Mouse (Mus musculus): ENCODE results near the gene Vav1.

Gene Vav1

DNA sequence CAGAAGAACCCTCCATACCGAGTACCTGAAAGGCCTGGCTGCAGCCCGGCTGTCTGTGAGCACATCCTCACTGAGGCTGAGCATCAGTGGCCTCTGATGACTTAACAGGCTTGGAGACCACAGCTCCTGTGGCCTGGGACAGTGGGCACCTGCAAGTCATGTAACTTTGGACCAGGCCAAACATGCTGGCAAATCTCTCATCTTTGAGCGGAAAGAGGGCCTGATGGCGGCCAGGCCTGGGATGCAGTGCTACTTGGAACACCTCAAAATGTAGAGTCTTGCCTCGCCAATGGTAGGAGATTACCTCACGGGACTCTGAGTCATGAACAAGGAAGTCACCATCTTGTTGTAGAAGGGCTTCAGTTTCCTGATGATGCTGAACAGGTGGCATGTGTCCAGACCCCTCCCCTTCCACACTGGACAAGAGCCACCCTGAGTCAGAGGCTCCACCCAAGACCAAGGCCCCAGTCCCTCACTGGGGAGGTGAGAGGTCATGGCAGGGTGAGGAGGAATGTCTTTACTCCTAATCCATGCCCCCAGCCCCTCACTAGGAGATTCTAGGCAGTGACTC, 11.3 kb upstream of the Vav1 start:
- POLR2A ChIA-PET, result no interaction called here

DNA sequence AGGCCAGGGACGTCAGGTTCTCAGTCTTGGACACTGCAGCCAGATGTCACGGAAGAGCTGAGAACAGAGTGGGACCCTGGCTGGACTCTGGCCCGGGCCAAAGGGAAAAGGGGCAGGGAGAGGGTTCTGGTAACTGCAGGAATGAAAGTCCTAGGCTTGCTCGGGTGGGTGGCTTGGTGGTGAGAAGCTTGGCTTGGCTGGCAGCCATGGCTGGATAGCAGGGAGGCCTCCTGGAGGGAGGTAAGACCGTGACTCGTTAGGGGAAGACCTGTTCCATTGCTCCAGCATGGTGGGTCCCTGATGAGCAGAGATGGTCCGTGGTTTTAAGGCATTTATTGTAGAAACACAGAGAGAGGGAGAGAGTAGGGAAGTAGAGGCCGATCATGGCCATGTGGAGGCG, 7.6 kb upstream of the Vav1 start:
- POLR2A ChIA-PET, result interaction anchor here in 1 of 4 experiments (0.9 kb wide), 1 partner anchor 19 kb away, joined by 5 read pairs; no protein-coding TSS in a partner anchor
- CTCF ChIA-PET, result interaction anchor here in 1 of 4 experiments (1.1 kb wide), 1 partner anchor 23 kb away, joined by 3 read pairs; the partner anchor contains the start of gene Gpr108

More for the DNA sequence above, 11.3 kb upstream of the Vav1 start:
- CTCF ChIA-PET, result interaction anchor here in 1 of 4 experiments (0.6 kb wide), 1 partner anchor 48 kb away, joined by 5 read pairs; no protein-coding TSS in a partner anchor

DNA sequence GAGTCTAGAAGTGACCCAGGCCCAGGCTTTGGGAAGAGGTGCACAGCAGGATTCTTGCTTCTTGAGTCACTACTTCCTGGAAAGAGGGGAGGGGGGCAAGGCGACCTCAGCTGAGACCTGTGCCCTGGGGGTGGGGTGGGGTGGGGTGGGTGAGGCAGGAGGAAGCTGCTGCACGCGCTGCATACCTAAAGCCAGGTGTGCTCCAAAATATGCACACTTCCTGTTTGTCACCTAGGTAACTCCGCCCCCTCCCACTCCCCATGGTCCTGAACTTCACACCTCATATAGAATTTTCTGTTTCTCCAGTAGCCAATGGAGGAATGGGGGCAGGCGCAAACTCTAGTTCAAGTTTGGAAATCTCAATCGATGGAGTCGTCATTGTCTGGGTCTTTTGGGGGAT, 5.1 kb upstream of the Vav1 start:
- CTCF ChIA-PET, result interaction anchor here in 2 of 4 experiments (0.6 to 1.3 kb wide), 3 partner anchors 31 to 1302 kb away, joined by 3 read pairs; no protein-coding TSS in a partner anchor
- POLR2A ChIA-PET, result interaction anchor here in 2 of 4 experiments (0.6 to 1.1 kb wide), 3 partner anchors 10 to 39 kb away, joined by 3 read pairs; partner anchors contain the start of gene Gpr108 (in 1 of the 2)

DNA sequence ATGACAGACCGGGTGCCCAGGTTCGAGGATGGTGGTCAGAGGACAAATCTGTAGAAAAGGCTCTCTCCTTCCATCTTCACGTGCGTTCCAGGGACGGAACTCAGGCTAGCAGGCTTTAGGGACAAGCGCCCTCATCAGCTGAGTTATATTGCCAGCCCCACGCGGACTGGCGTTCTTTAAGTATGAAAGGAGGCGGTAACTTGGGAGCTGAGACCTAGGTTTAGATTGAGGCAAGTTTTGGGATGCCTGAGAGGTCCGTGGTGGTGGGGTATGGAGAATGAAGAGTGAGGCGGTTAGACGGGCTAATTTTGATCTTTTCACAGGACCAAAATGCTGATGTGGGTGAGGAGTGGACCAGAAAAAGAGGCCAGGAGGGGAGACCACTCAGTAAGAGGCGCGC, 4.2 kb upstream of the Vav1 start:
- POLR2A ChIA-PET, result interaction anchor here in 3 of 4 experiments (0.7 to 2.7 kb wide), 8 partner anchors 11 to 243 kb away, joined by 3 to 12 read pairs (median 4); partner anchors contain the start of genes Gpr108 (in 2 of the 3), Khsrp (in 1 of the 3) and Trip10 (in 1 of the 3)

DNA sequence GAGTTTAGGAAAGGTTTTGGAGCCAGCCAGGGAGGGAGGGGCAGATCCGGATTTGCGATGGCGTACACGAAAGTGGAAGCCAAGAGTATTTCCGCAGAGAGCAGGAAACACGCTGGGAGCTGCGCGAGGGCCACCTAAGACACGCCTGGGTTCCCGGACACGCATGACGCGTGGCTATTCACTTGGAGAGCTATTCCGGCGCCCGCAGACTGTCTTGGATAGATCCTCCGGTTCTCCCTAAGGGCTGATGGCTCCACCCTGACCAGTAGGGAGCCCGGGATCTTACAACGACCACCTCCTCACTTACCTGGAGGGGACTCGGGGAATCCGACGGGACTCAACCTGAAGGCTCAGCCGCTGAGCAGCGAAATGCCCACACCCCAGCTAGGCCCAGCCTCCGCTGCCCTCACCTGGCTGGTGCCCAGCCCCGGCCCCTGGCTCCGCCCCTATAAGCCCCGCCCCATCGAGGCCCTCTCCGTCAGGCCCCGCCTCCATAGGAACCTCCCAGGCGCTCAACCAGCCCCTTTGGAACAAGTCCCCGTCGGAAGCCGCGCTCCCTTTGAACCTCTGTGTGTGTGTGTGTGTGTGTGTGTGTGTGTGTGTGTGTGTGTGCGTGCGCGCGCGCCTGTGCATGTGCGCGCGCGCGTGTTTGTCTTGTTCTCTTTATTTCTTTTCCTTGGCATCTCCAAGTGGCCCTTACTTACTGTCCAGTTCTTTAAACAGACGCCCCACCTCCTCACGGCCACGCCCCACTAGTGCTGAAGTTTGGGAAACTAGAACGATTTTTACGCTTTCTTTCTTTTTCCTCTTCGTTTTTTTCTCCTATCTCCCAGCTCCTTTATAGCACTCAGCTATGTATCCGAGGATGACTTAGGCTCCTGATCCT, 3.5 kb upstream of the Vav1 start:
- CTCF ChIA-PET, result interaction anchor here (0.6 to 2.6 kb wide), 16 partner anchors 9 to 224 kb away, joined by 3 to 30 read pairs (median 5); partner anchors contain the start of gene Gpr108 (in 1 of the 4)
- POLR2A ChIA-PET, result interaction anchor here (0.5 to 2.7 kb wide), 10 partner anchors 10 to 511 kb away, joined by 3 to 12 read pairs (median 4); partner anchors contain the start of genes Gpr108 (in 2 of the 4), Khsrp (in 2 of the 4), Dus3l (in 1 of the 4) and Trip10 (in 1 of the 4)

More for the DNA sequence above, 4.2 kb upstream of the Vav1 start:
- CTCF ChIA-PET, result interaction anchor here in 1 of 4 experiments (0.7 to 2.6 kb wide), 3 partner anchors 13 to 278 kb away, joined by 3 to 11 read pairs (median 3); partner anchors contain the start of gene Alkbh7

DNA sequence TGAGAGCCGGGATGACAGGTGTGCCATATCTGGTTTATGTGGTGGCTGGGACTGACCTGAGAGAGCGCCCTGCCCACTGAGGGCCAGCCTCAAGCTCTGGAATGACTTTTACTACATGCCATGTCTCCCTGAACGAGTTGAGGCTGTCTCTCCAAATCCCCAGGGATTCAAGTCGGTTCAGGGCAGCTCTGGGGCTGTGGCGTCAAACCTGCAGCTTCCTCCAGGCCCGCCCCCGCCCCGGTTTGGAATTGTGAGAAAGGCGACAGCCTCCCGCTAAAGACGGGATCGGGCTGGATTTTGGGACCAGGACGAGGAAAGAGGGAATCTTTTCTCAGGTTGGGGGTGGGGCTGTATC, 2.9 kb upstream of the Vav1 start:
- CTCF ChIA-PET, result interaction anchor here (0.6 to 2.6 kb wide), 28 partner anchors 10 to 225 kb away, joined by 3 to 30 read pairs (median 5); partner anchors contain the start of genes Gpr108 (in 4 of the 4) and Trip10 (in 1 of the 4)
- POLR2A ChIA-PET, result interaction anchor here (0.5 to 2.7 kb wide), 13 partner anchors 10 to 265 kb away, joined by 3 to 12 read pairs (median 4); partner anchors contain the start of genes Gpr108 (in 3 of the 4), Khsrp (in 2 of the 4), Gm17949 (in 1 of the 4) and Gtf2f1 (in 1 of the 4)

DNA sequence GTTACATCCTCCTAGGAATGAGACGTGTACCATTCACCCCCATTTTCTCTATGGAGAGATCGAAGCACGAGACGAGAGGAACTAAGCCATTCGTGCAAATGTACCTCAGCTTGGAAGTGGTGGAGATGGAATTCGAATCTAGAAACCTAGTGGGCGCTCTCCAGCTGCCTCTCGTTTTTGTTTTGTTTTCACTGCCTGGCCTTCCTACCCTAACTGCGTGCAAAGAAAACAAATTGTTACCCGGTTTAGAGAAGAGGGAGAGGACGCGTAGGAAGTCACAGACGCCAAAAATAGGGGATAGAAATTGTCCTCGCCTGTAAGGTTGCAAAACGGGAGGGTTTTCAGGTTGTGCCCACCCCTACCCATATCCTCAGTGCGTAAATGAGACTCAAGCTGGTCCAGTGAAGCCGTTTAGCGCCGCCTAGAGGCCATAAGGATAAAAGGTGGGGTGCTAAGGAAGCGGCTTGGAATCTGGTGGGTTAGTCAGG, 2.2 kb upstream of the Vav1 start:
- ChIA-PET CTCF (interaction anchor here (0.5 to 2.6 kb wide), 37 partner anchors 10 to 279 kb away, joined by 3 to 30 read pairs (median 4); partner anchors contain the start of genes Gpr108 (in 4 of the 4), Alkbh7 (in 1 of the 4) and Trip10 (in 1 of the 4)), POLR2A (interaction anchor here in 3 of 4 experiments (0.6 to 2.7 kb wide), 9 partner anchors 11 to 265 kb away, joined by 3 to 12 read pairs (median 4); partner anchors contain the start of genes Gpr108 (in 3 of the 3), Gm17949 (in 1 of the 3), Gtf2f1 (in 1 of the 3) and Khsrp (in 1 of the 3))

DNA sequence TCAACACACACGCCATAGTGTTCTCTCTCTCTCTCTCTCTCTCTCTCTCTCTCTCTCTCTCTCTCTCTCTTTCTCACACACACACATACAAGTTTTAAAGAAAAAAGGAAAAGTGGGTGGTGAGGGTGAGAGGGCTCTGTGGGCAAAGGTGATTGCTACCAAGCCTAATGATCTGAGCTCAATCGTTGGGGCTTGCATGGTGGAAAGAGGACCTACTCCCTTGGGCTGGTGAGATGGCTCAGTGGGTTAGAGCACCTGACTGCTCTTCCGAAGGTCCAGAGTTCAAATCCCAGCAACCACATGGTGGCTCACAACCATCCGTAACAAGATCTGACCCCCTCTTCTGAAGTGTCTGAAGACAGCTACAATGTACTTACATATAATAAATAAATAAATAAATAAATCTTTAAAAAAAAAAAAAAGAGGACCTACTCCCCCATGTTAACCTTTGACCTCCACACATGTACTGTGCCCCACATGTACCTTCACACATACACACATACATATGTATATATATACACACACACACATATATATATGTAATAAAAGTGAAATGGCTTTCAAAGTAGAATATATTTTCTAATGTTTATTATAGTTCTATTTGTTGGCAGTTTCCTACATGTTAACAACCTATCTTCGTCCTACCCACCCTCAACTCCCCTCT, 1.2 kb upstream of the Vav1 start:
- ChIA-PET CTCF (interaction anchor here in 3 of 4 experiments (0.7 to 2.6 kb wide), 12 partner anchors 9 to 281 kb away, joined by 3 to 30 read pairs (median 7); partner anchors contain the start of genes Gpr108 (in 3 of the 3) and Alkbh7 (in 1 of the 3)), POLR2A (interaction anchor here in 2 of 4 experiments (0.6 to 2.1 kb wide), 3 partner anchors 12 to 399 kb away, joined by 4 to 7 read pairs (median 5); no protein-coding TSS in a partner anchor)

DNA sequence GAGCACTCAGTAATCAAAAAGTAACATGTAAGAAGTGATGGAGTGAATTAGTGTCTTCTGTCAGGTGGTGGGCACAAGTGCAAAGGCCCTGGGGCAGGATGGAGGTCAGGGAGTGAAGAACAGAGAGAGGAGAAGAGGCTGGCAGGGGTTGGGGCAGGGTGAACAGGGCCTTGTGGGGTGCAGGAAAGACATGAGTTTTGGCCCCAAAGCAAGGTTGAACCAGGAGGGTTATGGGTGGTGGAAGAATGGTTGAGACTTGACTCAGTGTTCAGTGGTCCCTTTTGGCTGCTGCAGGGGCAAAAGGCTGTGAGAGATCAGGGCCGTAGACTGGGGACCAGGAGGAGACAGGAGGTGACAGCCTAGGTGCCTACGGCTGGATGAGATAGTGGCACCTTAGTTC, 363 bp upstream of the Vav1 start:
- CTCF ChIA-PET, result interaction anchor here in 3 of 4 experiments (0.5 to 1.2 kb wide), 4 partner anchors 57 to 550 kb away, joined by 3 read pairs; no protein-coding TSS in a partner anchor
- POLR2A ChIA-PET, result interaction anchor here in 1 of 4 experiments (0.6 to 0.9 kb wide), 2 partner anchors 247 to 281 kb away, joined by 3 read pairs; partner anchors contain the start of genes Alkbh7 and Khsrp

DNA sequence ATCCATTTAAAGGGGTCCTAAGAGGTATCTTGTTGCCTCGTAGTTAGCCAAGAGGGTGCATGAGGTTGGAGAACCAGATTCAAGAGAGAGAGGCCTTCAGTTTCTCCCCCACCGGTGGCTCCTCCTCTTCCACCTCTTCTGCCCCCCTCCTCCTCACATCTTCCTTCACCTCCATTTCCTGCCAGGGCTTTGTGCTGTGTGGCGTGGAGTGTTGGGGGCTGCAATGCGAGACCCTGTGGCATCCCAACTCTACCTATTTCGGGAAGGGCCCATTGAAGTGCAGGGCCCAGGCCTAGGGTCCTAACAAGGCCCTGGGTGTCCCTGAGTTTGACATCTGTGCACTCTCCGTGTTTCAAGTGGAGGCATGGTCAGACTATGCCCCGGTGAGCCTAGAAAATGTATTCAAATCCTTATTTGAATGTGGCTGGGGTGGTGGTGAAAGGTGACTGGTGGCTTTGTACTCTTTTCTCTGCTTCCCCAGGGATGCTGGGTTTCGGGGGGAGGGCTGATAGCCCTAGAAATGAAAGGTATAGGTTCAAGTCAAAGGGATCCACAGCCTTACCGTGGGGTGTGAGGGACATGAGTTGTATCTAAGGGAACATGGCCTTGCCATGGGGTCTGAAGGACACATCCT, 808 bp downstream of the Vav1 start:
- POLR2A ChIA-PET, result interaction anchor here in 2 of 4 experiments (0.6 to 0.8 kb wide), 4 partner anchors 15 to 248 kb away, joined by 3 to 4 read pairs (median 3); partner anchors contain the start of gene Khsrp (in 1 of the 2)

DNA sequence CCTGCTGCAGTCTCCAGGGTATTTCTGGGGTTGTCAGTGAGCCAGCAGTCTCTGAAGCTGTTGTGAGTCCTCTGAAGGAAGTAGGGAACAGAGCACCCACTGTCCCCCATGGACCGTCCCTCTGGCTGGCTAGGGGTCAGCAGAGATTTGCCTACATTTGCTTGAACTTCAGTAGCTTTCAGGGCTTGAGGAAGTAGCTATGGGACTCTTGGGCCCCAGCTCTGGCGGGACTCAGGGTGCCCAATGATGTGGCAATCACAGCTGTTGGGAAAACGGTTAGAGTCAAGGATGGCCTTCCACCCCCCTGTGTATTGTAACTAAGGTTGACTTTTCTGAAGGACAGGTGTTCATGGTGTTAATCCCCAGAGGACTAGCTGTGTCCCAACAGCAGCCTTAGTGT, 1.5 kb downstream of the Vav1 start:
- ChIA-PET CTCF (no interaction called here), POLR2A (no interaction called here)

More for the DNA sequence above, 808 bp downstream of the Vav1 start:
- CTCF ChIA-PET, result interaction anchor here in 3 of 4 experiments (0.6 to 1.2 kb wide), 7 partner anchors 14 to 241 kb away, joined by 3 to 5 read pairs (median 3); no protein-coding TSS in a partner anchor

DNA sequence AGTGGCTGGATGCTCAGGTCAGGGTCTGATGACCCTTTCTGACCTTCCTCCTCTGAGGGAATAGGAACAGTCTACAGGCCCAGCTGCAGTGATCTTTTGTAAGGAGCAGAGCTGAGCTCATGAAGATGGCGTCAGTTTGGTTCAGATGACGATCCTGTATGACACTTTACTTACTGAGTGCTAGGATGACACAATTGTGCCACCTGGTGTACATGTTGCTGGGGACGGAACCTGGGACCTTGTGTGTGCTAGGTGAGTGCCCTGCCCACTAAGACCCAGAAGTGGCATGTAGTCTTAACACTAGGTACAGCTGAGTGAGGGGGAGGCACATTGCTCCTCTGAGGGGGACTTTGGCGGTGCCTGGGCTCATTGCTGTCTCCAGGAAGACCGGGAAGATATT, 5.0 kb downstream of the Vav1 start:
- CTCF ChIA-PET, result no interaction called here
- POLR2A ChIA-PET, result no interaction called here

DNA sequence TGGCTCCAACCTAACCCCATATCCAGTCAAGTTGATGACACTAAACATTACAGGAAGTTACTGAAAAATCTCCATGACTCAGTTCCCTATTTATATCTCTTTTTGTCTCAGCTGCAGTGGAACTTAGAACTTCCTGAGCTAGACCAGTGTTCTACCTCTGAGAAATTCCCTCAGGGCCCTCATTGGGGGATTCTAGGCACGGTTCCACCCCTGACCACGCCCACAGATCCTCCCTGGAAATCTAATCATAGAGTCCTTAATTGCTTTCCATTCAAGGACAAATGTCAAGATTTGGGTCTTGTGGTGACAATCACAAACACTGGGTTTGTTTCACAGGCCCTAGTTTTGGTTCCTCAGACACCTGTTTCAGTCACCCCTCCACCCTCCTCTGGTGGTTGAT, 6.2 kb downstream of the Vav1 start:
- CTCF ChIA-PET, result interaction anchor here in 1 of 4 experiments (0.6 to 1.1 kb wide), 2 partner anchors 76 to 387 kb away, joined by 3 read pairs; no protein-coding TSS in a partner anchor
- POLR2A ChIA-PET, result no interaction called here

DNA sequence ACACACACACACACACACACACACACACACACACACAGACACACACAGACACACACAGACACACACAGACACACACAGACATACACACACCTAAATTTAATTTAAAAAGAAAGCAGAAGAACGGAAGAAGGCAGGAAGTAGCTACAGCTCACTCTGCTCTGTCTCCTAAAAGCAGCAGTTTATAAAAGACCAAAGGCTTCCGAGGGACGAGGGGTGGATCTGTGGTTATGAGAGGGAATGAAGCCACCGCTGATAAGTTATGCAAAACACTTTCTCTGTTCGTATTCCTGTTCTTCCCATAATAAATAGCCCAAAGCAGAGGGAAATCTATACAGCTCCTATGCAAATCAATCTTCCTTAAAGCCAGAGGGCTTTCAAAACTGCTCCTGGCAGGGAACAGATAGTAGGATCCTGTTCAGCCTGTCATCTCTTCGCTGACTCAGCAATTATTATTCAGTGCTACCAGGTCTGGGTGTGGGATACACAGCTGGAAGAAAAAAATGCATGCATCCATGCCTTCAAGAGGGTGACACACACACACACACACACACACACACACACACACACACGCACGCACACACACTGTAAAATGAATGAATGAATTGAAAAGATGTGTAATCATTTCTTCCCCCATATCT, 7.9 kb downstream of the Vav1 start:
- POLR2A ChIA-PET, result interaction anchor here in 3 of 4 experiments (0.6 to 0.9 kb wide), 3 partner anchors 25 to 255 kb away, joined by 3 to 4 read pairs (median 4); partner anchors contain the start of gene Khsrp (in 1 of the 3)
- CTCF ChIA-PET, result interaction anchor here in 2 of 4 experiments (1.6 to 2.8 kb wide), 2 partner anchors 10 kb away, joined by 5 to 7 read pairs; no protein-coding TSS in a partner anchor

DNA sequence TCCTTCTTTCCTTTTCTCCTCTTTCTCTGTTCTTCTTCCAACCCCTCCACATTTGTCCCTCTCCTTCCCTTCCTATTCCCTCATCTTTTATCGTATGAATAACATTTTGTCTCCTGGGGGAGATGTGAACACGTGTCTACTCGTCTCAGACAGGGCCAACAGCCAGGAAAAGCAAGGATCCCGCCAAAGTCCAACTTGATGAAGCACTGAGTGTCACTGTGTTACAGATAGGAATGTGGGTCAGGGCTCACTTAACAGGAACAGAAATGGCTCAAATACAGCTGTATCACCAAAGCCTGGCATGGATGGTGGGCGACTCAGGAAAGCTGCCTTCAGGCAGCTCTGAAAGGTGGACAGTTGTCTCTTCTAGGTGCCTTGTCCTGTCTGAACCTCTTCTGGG, 10.4 kb downstream of the Vav1 start:
- ChIA-PET POLR2A (no interaction called here), CTCF (interaction anchor here in 1 of 4 experiments (1.6 kb wide), 1 partner anchor 12 kb away, joined by 6 read pairs; no protein-coding TSS in a partner anchor)

DNA sequence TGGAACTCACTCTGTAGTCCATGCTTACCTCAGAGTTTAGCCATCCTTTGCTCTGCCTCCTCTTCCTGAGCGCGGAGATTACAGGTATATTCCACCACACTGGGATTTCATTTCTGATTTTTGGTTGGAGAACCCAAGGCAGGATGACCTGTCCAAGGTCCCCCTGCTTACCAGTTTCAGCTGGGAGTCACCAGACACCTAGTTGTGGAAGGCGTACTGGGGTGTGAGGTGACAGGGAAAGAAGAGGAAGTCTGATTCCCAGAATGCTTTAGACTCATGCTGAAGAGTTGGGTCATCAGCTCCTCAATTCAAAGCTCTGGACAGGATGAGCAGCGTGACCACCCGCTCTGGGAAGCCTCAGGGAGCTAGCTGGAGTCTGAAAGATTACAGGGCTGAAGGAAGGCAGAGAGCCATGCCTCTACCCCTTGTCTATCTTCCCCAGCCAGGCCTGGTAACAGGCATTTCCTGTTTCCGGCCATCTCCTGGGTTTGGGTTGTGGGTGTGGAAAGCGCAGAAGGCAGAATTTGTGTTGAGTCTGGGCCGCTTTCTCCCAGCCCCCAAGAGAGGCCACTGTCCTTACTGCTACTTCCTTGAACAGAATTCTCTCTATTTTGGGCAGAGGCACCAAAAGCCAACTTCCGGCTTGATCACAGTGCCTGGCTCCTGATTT, 11.2 kb downstream of the Vav1 start:
- POLR2A ChIA-PET, result interaction anchor here in 2 of 4 experiments (0.6 to 1.2 kb wide), 2 partner anchors 26 to 538 kb away, joined by 3 to 4 read pairs; no protein-coding TSS in a partner anchor
- CTCF ChIA-PET, result interaction anchor here in 1 of 4 experiments (1.6 kb wide), 1 partner anchor 13 kb away, joined by 6 read pairs; no protein-coding TSS in a partner anchor

Measured in embryonic stem cell, embryonic (primary cell).